Mouse (Mus musculus) central nervous system, embryonic 18 days (tissue): ENCODE data around the gene Cldn34c1. TPM values are rescaled to one million over a fixed set of nuclear protein-coding genes. Genes with fewer than 3 reads are reported as not detected.

Source experiments
- polyA plus RNA-seq: library from polyadenylated mRNA; depleted of rRNA; stranded (reverse); fragments of >200 nt; gene quantifications from 2 replicates; pipeline ENCODE4 v1.2.3, GENCODE M21; 2012; rRNA removed

Cldn34c1 gene
- polyA plus RNA-seq = 20.3 and 22.0 TPM in 2 replicates

GRCm38 (mm10) chrX:123103291-123104260 lies at the start of gene Cldn34c1:
TSS of gene Cldn34c1 (plus strand) at chrX:123103495.

DNA sequence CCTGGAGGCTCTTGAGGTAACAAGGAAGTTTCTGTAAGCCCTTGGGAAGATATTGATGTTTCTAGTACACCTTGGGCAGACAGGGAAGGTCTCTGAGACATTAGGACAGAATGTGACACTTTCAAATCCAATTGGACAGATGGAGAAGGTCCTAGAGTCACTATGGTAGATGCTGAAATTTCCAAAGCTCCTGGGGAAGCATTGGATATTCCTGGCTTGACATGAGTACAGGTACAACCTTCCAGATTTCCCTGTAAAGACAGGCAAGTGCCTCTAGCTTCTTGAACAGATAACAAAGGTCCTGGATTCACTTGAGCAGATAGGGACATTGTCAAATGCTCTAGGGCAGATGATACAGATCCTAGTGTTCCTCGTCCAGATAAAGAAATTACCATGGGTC lies 119.1 kb downstream of the Cldn34c1 start, which contains the start of gene Srsx:
Gene Srsx (minus strand): TSS at position 101 of the 400 bp plus-strand sequence.

Other genes with a start within 250 kb of the Cldn34c1 start
- not detected in 2 replicates for gene Gm17521, start 73.8 kb upstream of the Cldn34c1 start, polyA plus RNA-seq
- gene Srsx, start 119.0 kb downstream of the Cldn34c1 start, polyA plus RNA-seq = not detected in 2 replicates
- not detected in 2 replicates for gene Gm17577, start 143.4 kb downstream of the Cldn34c1 start, polyA plus RNA-seq